Mouse (Mus musculus) limb, embryonic 14.5 days (tissue): ENCODE data around the gene Pik3cd. TPM values are rescaled to one million over a fixed set of nuclear protein-coding genes. Genes with fewer than 3 reads are reported as not detected.

Source experiments
- ATAC-seq: fragments of 200-750 bp; cut with Nextera tagmentation; 2 replicates; pipeline ENCODE4 v1.8.0; 2017; ENCODE audit warnings: low read depth, moderate number of reproducible peaks, moderate TSS enrichment; ENCODE audit not compliant: low FRiP score
- DNase-seq: peaks from one replicate; pipeline ENCODE4 v3.0.0-alpha.2; 2015; ENCODE audit warnings: low spot score
- H3K27ac ChIP-seq: fragments of 300-500 bp; sonication (generic); replicated peaks from 2 replicates; pipeline ENCODE4 v1.5.1; 2014; ENCODE audit warnings: low read depth, mild to moderate bottlenecking, low read length, moderate library complexity, mixed read lengths
- H3K27me3 ChIP-seq: fragments of 300-500 bp; sonication (generic); 2 replicates; pipeline ENCODE4 v1.6.1; 2014; ENCODE audit warnings: low read length, mixed read lengths; ENCODE audit not compliant: control insufficient read depth, insufficient read depth
- H3K36me3 ChIP-seq: fragments of 300-500 bp; sonication (generic); 2 replicates; pipeline ENCODE4 v1.6.1; 2014; ENCODE audit warnings: mild to moderate bottlenecking, low read length, moderate library complexity, mixed read lengths; ENCODE audit not compliant: control insufficient read depth, insufficient read depth
- H3K4me1 ChIP-seq: fragments of 300-500 bp; sonication (generic); 2 replicates; pipeline ENCODE4 v1.6.1; 2014; ENCODE audit warnings: antibody characterized with exemption, low read length, mixed read lengths; ENCODE audit not compliant: control insufficient read depth, insufficient read depth
- H3K4me2 ChIP-seq: fragments of 300-500 bp; sonication (generic); replicated peaks from 2 replicates; pipeline ENCODE4 v1.6.1; 2014; ENCODE audit warnings: low read depth, mild to moderate bottlenecking, low read length, moderate library complexity; ENCODE audit not compliant: severe bottlenecking
- H3K4me3 ChIP-seq: fragments of 300-500 bp; sonication (generic); replicated peaks from 2 replicates; pipeline ENCODE4 v1.5.1; 2014; ENCODE audit warnings: low read length
- H3K9ac ChIP-seq: fragments of 300-500 bp; sonication (generic); 2 replicates; pipeline ENCODE4 v1.6.1; 2014; ENCODE audit warnings: mild to moderate bottlenecking, low read depth, low read length, moderate library complexity; ENCODE audit not compliant: severe bottlenecking
- H3K9me3 ChIP-seq: fragments of 300-500 bp; sonication (generic); 2 replicates; pipeline ENCODE4 v1.6.1; 2016; ENCODE audit warnings: low read length; ENCODE audit not compliant: control insufficient read depth
- POLR2A ChIP-seq: fragments of 200-500 bp; IDR thresholded peaks from 2 replicates; pipeline ENCODE4 v1.8.0; 2012; ENCODE audit warnings: inconsistent platforms, mild to moderate bottlenecking, moderate library complexity, borderline replicate concordance; ENCODE audit not compliant: insufficient read depth, insufficient read length; ENCODE audit errors: extremely low read depth
- WGBS: fragments of 180-500 bp; shearing (Covaris S2); extraction: QIAGEN DNeasy Blood & Tissue Kit; methylation state at CpG from one replicate; pipeline ENCODE4 v1.1.7; 2014; 5-methylcytosine and 5-hydroxymethylcytosine counted together
- polyA plus RNA-seq, 2 experiments: library from polyadenylated mRNA; depleted of rRNA in 1 of 2; stranded (reverse) in 1 of 2; unstranded in 1 of 2; fragments of >200 nt; fragmentation: Nextera tagmentation in 1 of 2; extraction: Ambion mirVana in 1 of 2; gene quantifications; 2 replicates each; pipeline versions ENCODE4 v1.2.1 to v1.2.3; 2012 to 2014

Gene Pik3cd
- polyA plus RNA-seq, 2 experiments, result 5.1 to 5.7 TPM

GRCm38 (mm10) chr4:149735624-149736250 is 33.4 kb upstream of the Pik3cd start:
- H3K4me3 ChIP-seq, result no peak overlapping the region
- H3K4me1 ChIP-seq, result peaks cover 39% of the 10 kb centered on the region
- WGBS, result 71% methylated on average over 5 of the region's 5 CpGs
- no peak overlapping the region for H3K27ac ChIP-seq
- DNase-seq, result no peak
- no peak for TF ChIP-seq POLR2A
- no peaks in the 10 kb centered on the region for H3K9me3 ChIP-seq
- H3K9ac ChIP-seq, result no peak overlapping the region
- H3K4me2 ChIP-seq, result no peak overlapping the region
- peaks cover 10% of the 10 kb centered on the region for H3K36me3 ChIP-seq
- ATAC-seq, result no peak
- H3K27me3 ChIP-seq, result no peaks in the 10 kb centered on the region

GRCm38 (mm10) chr4:149734730-149735475 is 32.5 kb upstream of the Pik3cd start:
- H3K4me1 ChIP-seq, result peaks cover 39% of the 10 kb centered on the region
- WGBS, result 80% methylated on average over 10 of the region's 10 CpGs

GRCm38 (mm10) chr4:149734246-149734645 is 31.9 kb upstream of the Pik3cd start:
- no peaks in the 10 kb centered on the region for H3K9me3 ChIP-seq
- H3K9ac ChIP-seq, result peak overlapping the region; percentile 34
- no peak for TF ChIP-seq POLR2A
- no peak for DNase-seq
- H3K36me3 ChIP-seq, result peaks cover 22% of the 10 kb centered on the region
- H3K4me3 ChIP-seq, result no peak overlapping the region
- peaks cover 39% of the 10 kb centered on the region for H3K4me1 ChIP-seq
- 75% methylated on average over 6 of the region's 6 CpGs for WGBS
- H3K4me2 ChIP-seq, result no peak overlapping the region
- no peak for ATAC-seq
- no peaks in the 10 kb centered on the region for H3K27me3 ChIP-seq
- H3K27ac ChIP-seq, result no peak overlapping the region

More at GRCm38 (mm10) chr4:149734730-149735475, 32.5 kb upstream of the Pik3cd start:
- Histone ChIP-seq H3K27ac (no peak overlapping the region), H3K9me3 (no peaks in the 10 kb centered on the region), H3K27me3 (no peaks in the 10 kb centered on the region), H3K4me3 (no peak overlapping the region), H3K9ac (no peak overlapping the region), H3K4me2 (no peak overlapping the region), H3K36me3 (peaks cover 16% of the 10 kb centered on the region)
- DNase-seq (no peak), ATAC-seq (no peak)
- no peak for TF ChIP-seq POLR2A

DNA sequence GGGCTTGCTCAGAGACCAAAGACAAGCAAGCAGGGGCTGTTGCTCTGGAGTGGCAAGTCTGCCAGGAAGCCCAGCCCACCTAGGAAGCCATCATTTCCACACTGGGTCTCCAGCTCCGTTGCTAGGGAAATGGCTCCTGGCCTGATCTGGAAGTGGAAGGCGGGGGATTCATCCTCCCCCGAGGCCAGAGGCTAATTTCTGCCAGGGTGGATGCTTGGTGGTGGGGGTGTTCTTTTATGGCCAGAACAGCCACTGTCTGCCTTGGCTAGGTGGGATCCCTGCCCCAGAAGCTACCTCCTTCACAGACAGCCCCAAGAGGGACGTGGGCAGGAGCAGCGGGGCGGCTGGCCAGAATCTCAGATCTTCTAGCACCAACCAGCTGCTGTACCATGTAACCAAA is 31.4 kb upstream of the Pik3cd start:
- DNase-seq, result no peak
- peaks cover 39% of the 10 kb centered on the region for H3K4me1 ChIP-seq
- no peak overlapping the region for H3K27ac ChIP-seq
- 37% methylated on average over 6 of the region's 6 CpGs for WGBS
- H3K36me3 ChIP-seq, result peaks cover 27% of the 10 kb centered on the region
- no peaks in the 10 kb centered on the region for H3K27me3 ChIP-seq
- H3K4me2 ChIP-seq, result no peak overlapping the region
- ATAC-seq, result no peak
- no peaks in the 10 kb centered on the region for H3K9me3 ChIP-seq
- H3K4me3 ChIP-seq, result no peak overlapping the region
- peak overlapping the region; percentile 34 for H3K9ac ChIP-seq
- no peak for TF ChIP-seq POLR2A

DNA sequence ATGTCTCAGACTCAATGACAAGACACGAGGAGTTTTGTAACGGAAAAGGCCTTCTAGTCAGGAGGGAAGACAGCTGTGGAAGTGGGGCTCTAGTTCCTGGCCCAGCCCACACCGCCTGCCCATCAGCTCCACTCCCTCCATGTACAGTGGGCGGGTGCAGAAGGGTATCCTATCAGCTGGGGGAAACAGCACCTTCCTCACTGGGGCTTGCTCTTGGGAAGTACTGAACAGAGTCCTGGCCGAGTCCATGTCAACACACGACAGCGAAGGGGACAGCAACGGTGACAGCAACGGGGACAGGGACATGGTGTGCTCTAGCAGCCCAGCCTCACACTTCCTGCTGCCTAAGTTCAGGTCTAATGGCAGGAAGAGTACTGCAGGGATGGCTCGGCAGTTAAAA is 30.4 kb upstream of the Pik3cd start:
- Histone ChIP-seq H3K4me2 (no peak overlapping the region), H3K9me3 (no peaks in the 10 kb centered on the region), H3K27me3 (no peaks in the 10 kb centered on the region), H3K36me3 (peaks cover 36% of the 10 kb centered on the region), H3K27ac (no peak overlapping the region; the same call in 1 of the 2 replicates), H3K4me3 (no peak overlapping the region), H3K4me1 (peaks cover 39% of the 10 kb centered on the region), H3K9ac (0 out of 2 replicates have a peak overlapping the region, but pooled peaks have one; percentile 7)
- TF ChIP-seq POLR2A, result no peak
- WGBS, result 66% methylated on average over 10 of the region's 10 CpGs
- DNase-seq, result no peak
- peak; percentile 20 for ATAC-seq
